Mouse (Mus musculus) monocyte, adult 2 months (primary cell): Measurements from ENCODE around the gene Tmem135.

Source experiments
- DNase-seq, 2 experiments: peaks; one replicate each; pipeline ENCODE4 v3.0.0; 2022; ENCODE audit warnings: low spot score in 2 of 2, low read depth in 1 of 2

The Tmem135 gene

DNA sequence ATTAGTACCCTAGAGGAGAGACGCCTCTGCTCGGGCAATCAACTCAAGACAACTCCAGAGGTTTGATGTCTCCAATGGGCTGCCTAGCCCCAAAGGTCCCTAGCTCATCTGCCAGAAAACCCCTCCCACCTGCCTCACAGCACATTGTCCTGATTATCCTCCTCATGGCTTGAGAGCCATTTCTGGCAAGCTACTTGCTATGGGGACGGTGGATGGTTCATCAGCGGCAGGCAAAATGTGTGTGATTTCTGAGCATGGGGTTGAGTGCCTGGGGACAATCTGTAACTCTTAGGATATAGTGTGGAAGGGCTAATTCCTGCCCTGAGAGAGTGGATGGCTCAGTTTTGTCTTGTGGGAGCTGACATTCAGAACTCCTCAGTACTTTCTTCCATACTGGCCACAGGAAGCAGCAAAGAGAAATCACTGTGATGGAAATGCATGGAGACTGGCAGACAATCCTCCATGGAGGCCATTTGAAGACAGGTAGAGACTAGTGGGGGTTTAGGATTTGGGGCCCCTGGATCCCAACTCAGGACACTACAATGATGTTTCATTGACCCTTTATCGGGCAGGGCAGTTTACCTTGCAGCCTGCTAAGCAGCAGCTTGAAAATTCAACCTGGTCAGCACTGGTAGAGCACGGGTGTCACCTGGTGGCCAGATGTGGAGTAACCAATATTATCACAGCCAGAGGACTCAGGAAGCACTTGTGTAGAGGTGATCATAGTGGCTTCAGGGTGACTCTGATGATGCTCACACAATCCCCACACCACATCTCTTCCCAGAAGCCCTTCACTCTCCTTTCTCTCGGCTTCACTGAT lies 277.7 kb downstream of the Tmem135 start:
- no peak for DNase-seq

DNA sequence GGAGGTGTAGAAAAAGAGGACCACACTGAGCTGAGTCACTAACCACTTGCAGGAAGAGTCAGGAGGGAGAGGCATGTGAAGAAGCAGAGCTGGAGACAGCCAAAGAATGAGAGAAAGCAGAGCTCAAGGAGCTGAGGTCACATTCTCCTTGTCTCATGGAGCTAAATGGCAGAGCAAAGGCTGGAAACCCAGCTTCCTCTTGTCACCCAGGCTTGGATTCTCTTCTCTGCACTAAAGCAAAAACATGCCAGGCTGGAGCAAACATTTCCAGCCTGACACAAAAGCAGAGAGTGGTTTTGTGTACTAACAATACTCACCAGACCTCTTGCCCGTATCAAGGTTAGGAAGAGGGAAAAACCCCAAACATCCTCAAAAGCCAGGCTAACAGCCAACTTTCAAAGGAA lies 287.8 kb downstream of the Tmem135 start:
- no peak for DNase-seq

DNA sequence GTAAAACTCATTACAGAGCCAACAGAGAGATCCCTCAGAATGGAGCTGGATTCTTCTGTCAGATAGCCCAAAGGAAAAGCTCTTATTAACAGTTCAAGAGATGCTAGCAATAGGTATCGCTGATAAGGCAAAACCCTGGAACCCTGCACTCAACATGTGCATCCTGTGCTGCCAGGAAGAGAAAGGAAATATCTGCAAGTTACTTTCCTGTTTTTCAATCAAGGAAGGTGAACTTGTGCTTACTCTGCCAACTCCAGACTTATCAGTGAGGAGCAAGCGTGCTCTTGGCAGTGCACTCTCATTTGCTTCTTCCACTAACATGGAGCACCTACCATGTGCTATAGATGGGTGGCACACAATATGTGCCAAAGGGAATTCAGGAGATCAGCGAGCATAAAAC lies 288.4 kb downstream of the Tmem135 start:
- DNase-seq, result no peak

- DNase-seq, result no peak
Observed at GRCm38 (mm10) chr7:89106421-89106820, 297.6 kb downstream of the Tmem135 start.

DNA sequence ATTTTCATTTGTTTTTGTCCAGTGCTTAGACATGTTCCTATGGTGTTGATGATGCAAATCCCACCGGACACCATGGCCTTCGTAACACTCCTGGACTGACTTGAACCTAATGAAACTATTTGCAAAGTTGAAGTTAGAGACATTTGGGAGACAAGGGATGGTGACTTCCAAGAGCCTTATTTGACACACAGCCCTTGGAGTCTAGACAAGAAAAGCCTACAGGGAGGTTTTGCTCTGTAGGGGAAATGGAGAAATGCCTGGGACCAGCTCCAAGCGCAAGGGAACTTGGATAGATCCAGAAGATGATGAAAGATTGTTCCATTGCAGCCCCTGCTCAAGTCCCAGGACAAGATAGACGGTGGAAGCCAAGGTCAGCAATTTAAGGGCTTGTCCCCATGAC lies 304.3 kb downstream of the Tmem135 start:
- no peak for DNase-seq
